Mouse (Mus musculus) ES-Bruce4 (cell line): Measurements from ENCODE around the gene Krt18. TPM values are rescaled to one million over a fixed set of nuclear protein-coding genes. Genes with fewer than 3 reads are reported as not detected.

Source experiments
- H3K27ac ChIP-seq: 2 replicates; pipeline ENCODE4 v1.5.1; 2012; ENCODE audit warnings: low read length, inconsistent platforms; ENCODE audit not compliant: insufficient read depth
- H3K27me3 ChIP-seq: 2 replicates; pipeline ENCODE4 v1.6.1; 2012; ENCODE audit warnings: mild to moderate bottlenecking, low read length, inconsistent platforms; ENCODE audit not compliant: control insufficient read depth, poor library complexity, insufficient read depth, severe bottlenecking
- H3K36me3 ChIP-seq: 2 replicates; pipeline ENCODE4 v1.6.1; 2012; ENCODE audit warnings: inconsistent platforms, mild to moderate bottlenecking, low read length, moderate library complexity; ENCODE audit not compliant: control insufficient read depth, poor library complexity, insufficient read depth, severe bottlenecking
- H3K4me1 ChIP-seq: one replicate; pipeline ENCODE4 v1.8.1; 2011; ENCODE audit warnings: low read length; ENCODE audit not compliant: control insufficient read depth, insufficient read depth
- H3K4me3 ChIP-seq: 2 replicates; pipeline ENCODE4 v1.5.1; 2011; ENCODE audit warnings: low read depth, mild to moderate bottlenecking, low read length
- H3K9ac ChIP-seq: 2 replicates; pipeline ENCODE4 v1.6.1; 2012; ENCODE audit warnings: low read depth, mild to moderate bottlenecking, inconsistent platforms; ENCODE audit not compliant: poor library complexity, severe bottlenecking
- H3K9me3 ChIP-seq: replicated peaks from 2 replicates; pipeline ENCODE4 v1.6.1; 2012; ENCODE audit warnings: mild to moderate bottlenecking, low read length, inconsistent platforms; ENCODE audit not compliant: control insufficient read depth, poor library complexity, insufficient read depth, severe bottlenecking
- CTCF ChIP-seq: IDR thresholded peaks from one replicate; pipeline ENCODE4 v1.8.1; 2011; ENCODE audit warnings: low read depth, low read length
- EP300 ChIP-seq: IDR thresholded peaks from 2 replicates; pipeline ENCODE4 v1.6.1; 2011; ENCODE audit warnings: low read depth, low read length; ENCODE audit not compliant: insufficient read depth
- POLR2A ChIP-seq: IDR thresholded peaks from one replicate; pipeline ENCODE4 v1.8.1; 2011; ENCODE audit warnings: low read length; ENCODE audit not compliant: insufficient read depth
- polyA plus RNA-seq: library from polyadenylated mRNA; stranded (reverse); fragments of >200 nt; gene quantifications from 2 replicates; pipeline ENCODE4 v1.2.4, GENCODE M21; 2011; ENCODE audit warnings: low read depth; ENCODE audit not compliant: missing spikeins, insufficient read depth, insufficient read length

Krt18 gene
- polyA plus RNA-seq, 1 experiment = 334 TPM

- no peaks in the 10 kb centered on the region for H3K27me3 ChIP-seq
- no peak overlapping the region for H3K9ac ChIP-seq
- no peaks in the 10 kb centered on the region for H3K4me1 ChIP-seq
- no peaks in the 10 kb centered on the region for H3K36me3 ChIP-seq
- H3K27ac ChIP-seq = no peak overlapping the region
- H3K9me3 ChIP-seq = no peaks in the 10 kb centered on the region
- TF ChIP-seq CTCF = no peak
- no peak for TF ChIP-seq EP300
- TF ChIP-seq POLR2A = no peak
- H3K4me3 ChIP-seq = no peak overlapping the region
Measured at GRCm38 (mm10) chr15:102034121-102035053, 6.4 kb downstream of the Krt18 start.

DNA sequence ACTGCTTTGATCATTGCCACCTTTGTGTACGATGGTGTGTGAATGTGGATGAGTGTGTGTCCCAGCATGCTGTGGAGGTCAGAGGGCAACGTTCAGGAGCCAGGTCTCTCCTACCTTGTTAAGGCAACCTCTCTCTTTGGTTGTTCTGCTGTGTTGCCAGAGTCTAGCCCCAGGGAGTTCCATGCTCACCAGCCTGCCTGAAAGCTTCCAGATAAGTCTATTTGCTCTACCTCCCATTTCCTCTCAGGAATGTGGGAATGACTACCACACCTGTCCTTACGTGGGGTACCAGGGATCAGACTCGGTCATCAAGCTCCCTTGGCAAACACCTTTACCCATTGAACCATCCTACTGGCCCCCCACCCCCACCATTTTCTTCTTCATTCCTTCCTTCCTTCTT lies 12.3 kb downstream of the Krt18 start:
- Histone ChIP-seq H3K4me3 (no peak overlapping the region), H3K27ac (no peak overlapping the region), H3K9ac (no peak overlapping the region), H3K27me3 (no peaks in the 10 kb centered on the region), H3K4me1 (no peaks in the 10 kb centered on the region), H3K9me3 (no peaks in the 10 kb centered on the region), H3K36me3 (no peaks in the 10 kb centered on the region)
- TF ChIP-seq POLR2A = no peak
- TF ChIP-seq CTCF = no peak
- no peak for TF ChIP-seq EP300

GRCm38 (mm10) chr15:102041951-102042350 lies 14.0 kb downstream of the Krt18 start:
- H3K27ac ChIP-seq = no peak overlapping the region
- H3K36me3 ChIP-seq = no peaks in the 10 kb centered on the region
- no peaks in the 10 kb centered on the region for H3K9me3 ChIP-seq
- no peaks in the 10 kb centered on the region for H3K27me3 ChIP-seq
- no peak overlapping the region for H3K9ac ChIP-seq
- H3K4me1 ChIP-seq = no peaks in the 10 kb centered on the region
- no peak overlapping the region for H3K4me3 ChIP-seq
- TF ChIP-seq POLR2A (no peak), EP300 (no peak), CTCF (no peak)

- TF ChIP-seq EP300 (no peak), CTCF (no peak)
- no peak overlapping the region for H3K4me3 ChIP-seq
- no peaks in the 10 kb centered on the region for H3K27me3 ChIP-seq
- H3K9me3 ChIP-seq = no peaks in the 10 kb centered on the region
- no peaks in the 10 kb centered on the region for H3K36me3 ChIP-seq
- H3K4me1 ChIP-seq = no peaks in the 10 kb centered on the region
- H3K27ac ChIP-seq = no peak overlapping the region
- no peak overlapping the region for H3K9ac ChIP-seq
Measured at GRCm38 (mm10) chr15:102044745-102045144, 16.8 kb downstream of the Krt18 start.

DNA sequence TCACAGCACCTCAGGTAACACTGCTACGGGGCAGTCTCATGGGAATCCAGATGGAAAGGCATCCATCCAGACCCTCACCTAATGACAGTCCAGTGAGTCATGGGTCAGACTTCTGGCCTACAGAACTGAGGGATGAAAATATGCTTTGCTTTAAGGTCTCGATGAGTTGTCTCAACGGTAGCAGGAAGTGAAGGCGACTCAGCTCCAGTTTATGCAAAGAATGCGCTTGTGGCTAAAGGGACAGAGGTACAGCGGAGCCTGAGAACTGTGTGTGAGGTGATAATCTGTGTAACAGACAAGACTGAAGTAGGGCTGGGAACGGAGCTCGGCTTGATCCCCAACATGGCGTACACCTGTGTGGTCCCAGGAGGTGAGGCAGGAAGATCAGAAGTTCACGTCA lies 17.7 kb downstream of the Krt18 start:
- H3K27me3 ChIP-seq = no peaks in the 10 kb centered on the region
- H3K4me1 ChIP-seq = no peaks in the 10 kb centered on the region
- H3K27ac ChIP-seq = no peak overlapping the region
- TF ChIP-seq CTCF (no peak), POLR2A (no peak), EP300 (no peak)
- H3K9ac ChIP-seq = no peak overlapping the region
- H3K36me3 ChIP-seq = no peaks in the 10 kb centered on the region
- H3K9me3 ChIP-seq = no peaks in the 10 kb centered on the region
- H3K4me3 ChIP-seq = no peak overlapping the region

DNA sequence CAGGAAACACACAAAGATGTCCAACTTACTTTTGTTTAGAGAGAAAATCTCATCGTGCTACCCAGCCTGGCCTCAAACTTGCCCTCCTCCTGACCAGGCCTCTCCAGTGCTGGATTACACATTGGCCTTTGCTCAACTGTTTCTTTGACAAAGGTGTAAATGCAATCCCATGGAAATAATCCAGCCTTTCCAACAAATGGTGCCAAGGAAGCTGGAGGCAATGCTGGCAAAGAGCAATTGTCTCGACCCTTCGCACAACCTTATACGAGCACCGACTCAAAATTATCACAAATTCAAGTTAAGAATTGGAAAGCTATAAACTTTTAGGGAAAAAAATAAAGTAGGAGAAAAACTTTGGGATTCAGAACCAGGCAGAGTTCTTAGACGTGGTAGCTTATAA lies 20.0 kb downstream of the Krt18 start:
- no peak overlapping the region for H3K9ac ChIP-seq

More for the DNA sequence above, 20.0 kb downstream of the Krt18 start:
- H3K4me1 ChIP-seq = no peaks in the 10 kb centered on the region
- no peaks in the 10 kb centered on the region for H3K27me3 ChIP-seq
- no peaks in the 10 kb centered on the region for H3K9me3 ChIP-seq
- H3K4me3 ChIP-seq = no peak overlapping the region
- TF ChIP-seq EP300 (no peak), CTCF (no peak), POLR2A (no peak)
- no peaks in the 10 kb centered on the region for H3K36me3 ChIP-seq
- H3K27ac ChIP-seq = no peak overlapping the region
